Mouse (Mus musculus) monocyte, adult 59 days (primary cell): ENCODE results near the gene Gm21983. TPM values are rescaled to one million over a fixed set of nuclear protein-coding genes. Genes with fewer than 3 reads are reported as not detected.

ENCODE experiments used
- total RNA-seq, 2 experiments: library from RNA; stranded (reverse); gene quantifications; one replicate each; pipeline ENCODE4 v1.2.4; 2023

Gm21983 gene
- not detected for total RNA-seq

DNA sequence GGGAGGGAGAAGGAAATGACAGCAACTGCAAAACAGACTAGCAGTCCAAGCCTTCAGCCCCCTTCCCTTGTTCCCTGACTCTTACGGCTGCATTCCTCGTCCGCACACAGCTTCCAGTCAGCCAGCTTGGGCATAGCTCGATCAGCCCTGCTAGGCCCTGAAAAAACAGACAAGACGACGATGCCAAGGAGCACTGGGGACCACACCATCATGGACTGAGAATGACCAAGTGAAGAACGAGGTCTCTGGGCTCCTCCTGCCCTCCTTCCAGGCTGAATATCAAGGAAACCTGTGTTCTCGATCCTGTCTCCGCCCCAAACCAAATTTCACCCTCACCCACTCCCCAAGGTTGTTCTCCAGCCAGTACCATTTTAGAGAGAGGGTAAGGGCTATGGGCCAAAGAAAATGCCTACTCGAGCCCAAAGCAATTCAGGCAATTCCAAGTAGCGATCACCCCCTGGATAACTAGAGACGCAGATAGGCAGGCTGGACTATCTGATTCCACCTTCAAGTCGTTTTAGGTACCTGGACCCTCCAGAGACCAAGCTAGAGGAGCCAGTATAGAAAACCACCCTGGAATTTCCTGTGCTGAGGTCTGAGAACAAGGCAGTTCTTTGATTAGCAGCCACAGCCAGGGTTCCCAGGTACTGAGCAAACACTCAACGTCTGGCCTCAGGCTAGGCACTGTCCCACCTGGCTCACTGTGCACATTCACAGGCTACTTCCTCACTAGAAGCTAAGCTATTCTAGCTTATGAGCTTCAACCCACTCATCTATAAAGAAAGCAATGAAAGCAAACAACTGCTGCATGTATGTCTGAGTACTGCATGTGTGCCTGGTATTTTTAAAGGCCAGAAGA, at the start of gene Gm21983, which contains the start of gene Mia:
Gm21983 (minus strand) TSS at position 250 of the 859 bp plus-strand sequence.
Mia (minus strand) TSS at position 321 of the 859 bp plus-strand sequence.

DNA sequence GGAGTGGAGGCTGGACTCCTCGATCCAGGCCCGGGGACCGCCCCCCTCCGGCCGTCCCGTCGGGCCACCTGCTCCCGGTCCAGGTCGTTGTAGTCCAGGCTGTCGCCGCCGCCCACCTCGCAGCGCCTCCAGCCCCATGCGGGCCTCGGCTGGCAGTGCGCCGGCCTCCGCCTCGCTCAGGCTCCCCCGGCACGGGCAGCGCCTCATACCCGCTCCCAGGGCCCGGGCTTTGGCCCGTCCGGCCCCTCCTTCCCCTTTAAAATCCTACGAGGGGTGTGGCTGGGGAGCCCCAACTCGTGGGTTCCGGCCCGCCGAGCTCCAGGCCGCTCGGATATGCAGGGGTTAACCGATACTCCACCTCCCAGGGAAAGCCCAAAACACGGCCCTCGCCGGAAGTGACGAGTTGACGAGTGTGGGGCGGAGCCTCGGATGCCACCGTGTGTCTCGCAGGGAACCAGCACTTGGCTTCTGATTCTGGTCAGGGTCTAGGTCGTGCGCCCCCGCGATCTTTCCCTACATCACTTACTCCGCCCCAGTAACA, 47.5 kb upstream of the Gm21983 start, which contains the start of gene Itpkc:
Itpkc (minus strand) TSS at position 381 of the 541 bp plus-strand sequence.

GRCm38 (mm10) chr7:27195681-27196611, 15.1 kb upstream of the Gm21983 start, which contains the start of the genes BC024978 and Snrpa:
BC024978 (plus strand) TSS chr7:27195781.
Snrpa (minus strand) TSS chr7:27196271.

DNA sequence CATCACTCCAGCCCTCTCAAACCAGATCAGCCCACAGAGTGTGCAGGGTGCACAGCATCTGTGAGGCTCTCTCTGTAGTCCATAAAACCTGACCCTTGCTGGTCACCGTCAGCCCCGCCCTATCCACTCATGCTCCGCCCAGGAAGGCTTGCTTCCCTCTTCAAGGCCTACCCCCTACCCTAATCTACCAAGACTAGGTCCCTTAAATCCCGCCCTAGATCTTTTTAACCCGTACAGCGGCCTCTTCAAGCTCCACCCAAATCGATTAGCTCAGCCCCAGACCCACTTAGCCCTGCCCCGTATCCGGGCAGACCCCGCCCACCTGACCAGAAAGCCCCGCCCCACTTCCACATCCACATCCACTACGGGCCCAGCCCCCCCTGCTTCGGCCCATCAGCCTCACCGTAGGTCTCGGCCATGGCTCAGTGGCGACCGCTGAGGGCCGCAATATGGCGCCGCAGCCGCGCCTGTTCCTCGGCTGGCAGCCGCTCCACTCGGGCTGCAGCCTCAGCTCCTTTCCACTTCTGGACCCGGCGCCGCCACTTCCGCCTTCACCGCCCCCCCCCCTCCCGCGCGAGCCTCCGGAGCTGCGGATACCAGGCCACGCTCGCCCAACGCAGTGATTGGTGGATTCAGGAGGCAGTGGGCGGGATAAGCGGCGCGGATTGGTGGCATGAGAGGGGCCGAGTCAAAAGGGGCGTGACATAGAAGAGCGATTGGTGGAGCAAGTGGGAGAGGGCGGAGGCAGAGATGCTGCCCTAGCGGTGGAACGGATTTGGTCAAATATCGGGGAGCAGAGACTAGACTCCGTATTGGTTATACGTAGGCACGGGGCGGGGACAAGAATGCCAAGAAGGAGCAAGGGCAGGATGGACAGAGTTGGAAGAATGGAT, 2.3 kb downstream of the Gm21983 start, which contains the start of gene Rab4b:
Rab4b (minus strand) TSS at position 573 of the 893 bp plus-strand sequence.

GRCm38 (mm10) chr7:27166614-27167474, 14.0 kb downstream of the Gm21983 start, which contains the start of gene Egln2:
Egln2 (minus strand) TSS chr7:27166802.

GRCm38 (mm10) chr7:27153205-27153764, 27.6 kb downstream of the Gm21983 start, which contains the start of gene Cyp2t4:
Cyp2t4 (plus strand) TSS chr7:27153714.

DNA sequence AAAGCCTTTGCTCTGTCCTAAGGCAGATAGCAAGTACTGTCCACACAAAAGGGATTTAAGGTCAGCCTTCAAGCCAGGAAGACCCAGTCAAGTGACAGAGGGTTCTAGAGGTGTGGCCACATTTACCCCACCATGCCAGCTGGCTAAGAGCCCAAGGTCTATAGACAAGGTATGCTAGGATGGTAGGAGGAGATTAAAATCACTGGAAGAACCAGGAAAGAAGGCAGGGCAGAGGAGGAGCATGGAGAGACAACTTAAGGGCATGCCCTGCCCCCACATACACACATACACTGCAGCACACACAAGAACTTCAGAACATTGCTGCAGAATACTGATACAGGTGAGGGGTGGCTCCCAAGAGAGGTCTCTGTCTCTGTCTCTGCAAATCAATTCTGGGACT, 61.2 kb downstream of the Gm21983 start, which contains the start of gene Cyp2f2:
Cyp2f2 (plus strand) TSS at position 234 of the 400 bp plus-strand sequence.

Other genes starting within 250 kb of the Gm21983 start
- gene Cyp2a22, start 241.7 kb downstream of the Gm21983 start, total RNA-seq, result not detected
- gene Cyp2a12, start 152.0 kb downstream of the Gm21983 start, total RNA-seq, result not detected
- gene Cyp2f2, start 61.2 kb downstream of the Gm21983 start, total RNA-seq, result under 1 TPM in 1 of 2 experiments, not detected in 1; 0.27 TPM
- not detected for gene Cyp2t4, start 27.4 kb downstream of the Gm21983 start, total RNA-seq
- gene Egln2, start 14.3 kb downstream of the Gm21983 start, total RNA-seq, result 10 to 100 TPM; 66.9 to 70.2 TPM
- gene Rab4b, start 2.2 kb downstream of the Gm21983 start, total RNA-seq, result 10 to 100 TPM; 83.6 to 86.1 TPM
- not detected for gene Mia, start 71 bp upstream of the Gm21983 start, total RNA-seq
- gene BC024978, start 14.7 kb upstream of the Gm21983 start, total RNA-seq, result 10 to 100 TPM; 10.6 to 11.1 TPM
- gene Snrpa, start 15.2 kb upstream of the Gm21983 start, total RNA-seq, result 10 to 100 TPM; 66.3 to 74.6 TPM
- 10 to 100 TPM; 19.3 to 20.9 TPM for gene Itpkc, start 47.6 kb upstream of the Gm21983 start, total RNA-seq
- 10 to 100 TPM; 25.1 to 27.0 TPM for gene Coq8b, start 51.9 kb upstream of the Gm21983 start, total RNA-seq
- gene Numbl, start 77.3 kb upstream of the Gm21983 start, total RNA-seq, result 1 to 10 TPM; 3.7 to 5.2 TPM
- 1 to 10 TPM; 1.6 to 1.9 TPM for gene Ltbp4, start 156.6 kb upstream of the Gm21983 start, total RNA-seq
- 10 to 100 TPM; 83.7 to 87.8 TPM for gene Shkbp1, start 174.9 kb upstream of the Gm21983 start, total RNA-seq
- gene Gm20479, start 176.3 kb upstream of the Gm21983 start, total RNA-seq, result 1 to 10 TPM; 2.3 to 4.4 TPM